Mouse (Mus musculus): ENCODE results near the gene Snapc4. TPM values are rescaled to one million over a fixed set of nuclear protein-coding genes. Genes with fewer than 3 reads are reported as not detected.
A peak's percentile ranks its signal among the peaks of the same experiment; 100 is the strongest.

The Snapc4 gene
- polyA plus RNA-seq, 1 experiment from 2014 or later = 18.9 TPM

- Histone ChIP-seq H3K36me3 (peaks cover 28% of the 10 kb centered on the region), H3K4me2 (no peak overlapping the region), H3K9me3 (no peaks in the 10 kb centered on the region), H3K27ac (replicated peaks) (no peak overlapping the region), H3K4me1 (peaks cover 75% of the 10 kb centered on the region), H3K27me3 (replicated peaks) (no peaks in the 10 kb centered on the region), H3K9ac (no peak overlapping the region), H3K4me3 (no peak overlapping the region)
- WGBS = 87% methylated on average over 13 of the region's 13 CpGs
- ATAC-seq (ENCODE audit: extremely low read depth, insufficient number of reproducible peaks, low FRiP score, low TSS enrichment) = no peak
Measured at GRCm38 (mm10) chr2:26319519-26320244, 60.8 kb downstream of the Snapc4 start.

- WGBS = 81% methylated on average over 9 of the region's 9 CpGs
- Histone ChIP-seq H3K4me1 (peaks cover 75% of the 10 kb centered on the region), H3K4me2 (no peak overlapping the region)
Measured at GRCm38 (mm10) chr2:26319109-26319508, 61.3 kb downstream of the Snapc4 start.

GRCm38 (mm10) chr2:26317991-26318672 lies 62.3 kb downstream of the Snapc4 start:
- Histone ChIP-seq H3K27ac (replicated peaks) (peak overlapping the region; percentile 96; the same call in 1 of the 2 replicates), H3K27me3 (replicated peaks) (no peaks in the 10 kb centered on the region), H3K9ac (peak overlapping the region; percentile 98), H3K4me2 (no peak overlapping the region; the same call in 1 of the 2 replicates), H3K4me1 (peaks cover 74% of the 10 kb centered on the region), H3K4me3 (no peak overlapping the region), H3K9me3 (no peaks in the 10 kb centered on the region), H3K36me3 (peaks cover 13% of the 10 kb centered on the region)
- no peak for ATAC-seq (ENCODE audit: extremely low read depth, insufficient number of reproducible peaks, low FRiP score, low TSS enrichment)
- WGBS = 74% methylated on average over 3 of the region's 3 CpGs

More at GRCm38 (mm10) chr2:26319109-26319508, 61.3 kb downstream of the Snapc4 start:
- no peaks in the 10 kb centered on the region for H3K27me3 ChIP-seq (replicated peaks)
- H3K9me3 ChIP-seq = no peaks in the 10 kb centered on the region
- 0 out of 2 replicates have a peak overlapping the region, but pooled peaks have one; percentile 33 for H3K9ac ChIP-seq
- no peak for ATAC-seq (ENCODE audit: extremely low read depth, insufficient number of reproducible peaks, low FRiP score, low TSS enrichment)
- no peak overlapping the region for H3K4me3 ChIP-seq
- no peak overlapping the region for H3K27ac ChIP-seq (replicated peaks)
- H3K36me3 ChIP-seq = peaks cover 23% of the 10 kb centered on the region

- peaks cover 5% of the 10 kb centered on the region for H3K36me3 ChIP-seq
- no peak for ATAC-seq (ENCODE audit: extremely low read depth, insufficient number of reproducible peaks, low FRiP score, low TSS enrichment)
- no peaks in the 10 kb centered on the region for H3K9me3 ChIP-seq
- peak overlapping the region; percentile 96 for H3K27ac ChIP-seq (replicated peaks)
- H3K27me3 ChIP-seq (replicated peaks) = no peaks in the 10 kb centered on the region
- H3K9ac ChIP-seq = peak overlapping the region; percentile 98
- peak overlapping the region; percentile 89 for H3K4me2 ChIP-seq
- 46% methylated on average over 3 of the region's 3 CpGs for WGBS
- H3K4me3 ChIP-seq = peak overlapping the region; percentile 93
- peaks cover 79% of the 10 kb centered on the region for H3K4me1 ChIP-seq
Measured at GRCm38 (mm10) chr2:26317371-26317770, 63.1 kb downstream of the Snapc4 start.

GRCm38 (mm10) chr2:26316576-26317246 lies 63.7 kb downstream of the Snapc4 start:
- Histone ChIP-seq H3K4me1 (peaks cover 75% of the 10 kb centered on the region), H3K9ac (peak overlapping the region; percentile 98), H3K4me2 (peak overlapping the region; percentile 89), H3K36me3 (no peaks in the 10 kb centered on the region), H3K27ac (replicated peaks) (peak overlapping the region; percentile 96), H3K9me3 (no peaks in the 10 kb centered on the region), H3K27me3 (replicated peaks) (no peaks in the 10 kb centered on the region), H3K4me3 (peak overlapping the region; percentile 93)
- WGBS = 61% methylated on average over 9 of the region's 9 CpGs
- no peak for ATAC-seq (ENCODE audit: extremely low read depth, insufficient number of reproducible peaks, low FRiP score, low TSS enrichment)

GRCm38 (mm10) chr2:26315925-26316311 lies 64.5 kb downstream of the Snapc4 start:
- Histone ChIP-seq H3K9ac (peak overlapping the region; percentile 98), H3K4me2 (peak overlapping the region; percentile 89), H3K4me1 (peaks cover 70% of the 10 kb centered on the region), H3K27me3 (replicated peaks) (no peaks in the 10 kb centered on the region), H3K27ac (replicated peaks) (peak overlapping the region; percentile 96), H3K9me3 (no peaks in the 10 kb centered on the region), H3K4me3 (peak overlapping the region; percentile 93), H3K36me3 (no peaks in the 10 kb centered on the region)
- WGBS = 1% methylated on average over 11 of the region's 11 CpGs
- ATAC-seq (ENCODE audit: extremely low read depth, insufficient number of reproducible peaks, low FRiP score, low TSS enrichment) = peak; percentile 37

- Histone ChIP-seq H3K27ac (replicated peaks) (peak within 1 kb of the TSS; percentile 96), H3K4me2 (peak within 1 kb of the TSS; percentile 89), H3K4me1 (peaks cover 69% of the 10 kb centered on the region), H3K36me3 (no peaks in the 10 kb centered on the region), H3K9me3 (no peaks in the 10 kb centered on the region), H3K9ac (peak within 1 kb of the TSS; percentile 98), H3K27me3 (replicated peaks) (no peaks in the 10 kb centered on the region), H3K4me3 (peak within 1 kb of the TSS; percentile 93)
- peak; percentile 65 for ATAC-seq (ENCODE audit: extremely low read depth, insufficient number of reproducible peaks, low FRiP score, low TSS enrichment)
- under 1% methylated on average over 52 of the region's 66 CpGs for WGBS
Measured at GRCm38 (mm10) chr2:26315072-26315924, 65.2 kb downstream of the Snapc4 start, which contains the start of gene Gpsm1. Gpsm1 (plus strand) TSS chr2:26315515.

GRCm38 (mm10) chr2:26314281-26315071 lies 66.0 kb downstream of the Snapc4 start:
- no peak for ATAC-seq (ENCODE audit: extremely low read depth, insufficient number of reproducible peaks, low FRiP score, low TSS enrichment)
- H3K9ac ChIP-seq = peak overlapping the region; percentile 98
- no peaks in the 10 kb centered on the region for H3K36me3 ChIP-seq
- peak overlapping the region; percentile 93 for H3K4me3 ChIP-seq
- H3K9me3 ChIP-seq = no peaks in the 10 kb centered on the region
- H3K27me3 ChIP-seq (replicated peaks) = no peaks in the 10 kb centered on the region
- 40% methylated on average over 13 of the region's 13 CpGs for WGBS
- peak overlapping the region; percentile 89 for H3K4me2 ChIP-seq
- peaks cover 70% of the 10 kb centered on the region for H3K4me1 ChIP-seq
- peak overlapping the region; percentile 96 for H3K27ac ChIP-seq (replicated peaks)

- H3K4me3 ChIP-seq = no peak overlapping the region
- ATAC-seq (ENCODE audit: extremely low read depth, insufficient number of reproducible peaks, low FRiP score, low TSS enrichment) = no peak
- no peaks in the 10 kb centered on the region for H3K36me3 ChIP-seq
- H3K9ac ChIP-seq = no peak overlapping the region
- peak overlapping the region; percentile 96 for H3K27ac ChIP-seq (replicated peaks)
- 84% methylated on average over 1 of the region's 1 CpGs for WGBS
- H3K27me3 ChIP-seq (replicated peaks) = no peaks in the 10 kb centered on the region
- H3K4me2 ChIP-seq = no peak overlapping the region
- peaks cover 68% of the 10 kb centered on the region for H3K4me1 ChIP-seq
- H3K9me3 ChIP-seq = no peaks in the 10 kb centered on the region
Measured at GRCm38 (mm10) chr2:26313394-26313793, 67.1 kb downstream of the Snapc4 start.

- Histone ChIP-seq H3K9ac (no peak overlapping the region), H3K36me3 (no peaks in the 10 kb centered on the region), H3K27me3 (replicated peaks) (no peaks in the 10 kb centered on the region), H3K9me3 (no peaks in the 10 kb centered on the region), H3K4me3 (no peak overlapping the region), H3K4me1 (peaks cover 62% of the 10 kb centered on the region), H3K4me2 (no peak overlapping the region), H3K27ac (replicated peaks) (no peak overlapping the region)
- WGBS = 40% methylated on average over 2 of the region's 2 CpGs
- no peak for ATAC-seq (ENCODE audit: extremely low read depth, insufficient number of reproducible peaks, low FRiP score, low TSS enrichment)
Measured at GRCm38 (mm10) chr2:26312812-26313211, 67.6 kb downstream of the Snapc4 start.
